Mouse (Mus musculus) granulocyte monocyte progenitor cell, adult 5-6 weeks (primary cell): ENCODE results near the gene Mamld1. TPM values are rescaled to one million over a fixed set of nuclear protein-coding genes. Genes with fewer than 3 reads are reported as not detected.

Experiments
- ATAC-seq: replicated peaks from 2 replicates; pipeline ENCODE4 v1.8.0; 2016; ENCODE audit warnings: mild to moderate bottlenecking, moderate TSS enrichment, inconsistent platforms; ENCODE audit not compliant: poor library complexity, severe bottlenecking
- total RNA-seq, 2 experiments: library from RNA; stranded (forward) in 1 of 2; stranded (reverse) in 1 of 2; fragments of 200-712, 200-1000 nt in 1 of 2; fragments of >200 nt in 1 of 2; fragmentation: Nextera tagmentation in 1 of 2; gene quantifications; 2 replicates each; pipeline ENCODE4 v1.2.3; 2014 to 2017

Mamld1 gene
- total RNA-seq, 2 experiments from 2014 or later = 0.04 TPM; not detected in 1

- no peak for ATAC-seq
Measured at GRCm38 (mm10) chrX:71125013-71125412, 75.0 kb downstream of the Mamld1 start.

GRCm38 (mm10) chrX:71131464-71131863 lies 81.4 kb downstream of the Mamld1 start:
- ATAC-seq = peak; percentile 65; the same call in 1 of the 2 replicates

DNA sequence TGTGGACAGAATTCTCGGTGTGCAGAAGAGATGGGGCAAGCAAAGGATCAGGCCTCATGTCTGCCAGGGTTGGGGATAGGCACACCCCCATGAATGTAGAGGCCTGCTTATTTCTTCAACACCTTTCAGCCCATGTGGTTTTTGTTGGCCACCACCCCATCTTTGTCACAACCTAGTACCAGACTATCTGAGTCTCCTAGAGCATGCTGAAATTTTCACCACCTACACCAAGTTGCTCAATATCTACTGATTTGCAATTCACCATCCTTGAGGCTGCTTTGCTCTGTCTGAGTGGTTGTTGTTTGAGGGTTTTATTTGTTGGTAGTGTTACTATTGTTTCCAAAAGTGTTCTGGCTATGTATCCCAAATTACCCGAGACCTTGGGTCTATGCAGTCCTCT lies 91.3 kb downstream of the Mamld1 start:
- ATAC-seq = no peak

DNA sequence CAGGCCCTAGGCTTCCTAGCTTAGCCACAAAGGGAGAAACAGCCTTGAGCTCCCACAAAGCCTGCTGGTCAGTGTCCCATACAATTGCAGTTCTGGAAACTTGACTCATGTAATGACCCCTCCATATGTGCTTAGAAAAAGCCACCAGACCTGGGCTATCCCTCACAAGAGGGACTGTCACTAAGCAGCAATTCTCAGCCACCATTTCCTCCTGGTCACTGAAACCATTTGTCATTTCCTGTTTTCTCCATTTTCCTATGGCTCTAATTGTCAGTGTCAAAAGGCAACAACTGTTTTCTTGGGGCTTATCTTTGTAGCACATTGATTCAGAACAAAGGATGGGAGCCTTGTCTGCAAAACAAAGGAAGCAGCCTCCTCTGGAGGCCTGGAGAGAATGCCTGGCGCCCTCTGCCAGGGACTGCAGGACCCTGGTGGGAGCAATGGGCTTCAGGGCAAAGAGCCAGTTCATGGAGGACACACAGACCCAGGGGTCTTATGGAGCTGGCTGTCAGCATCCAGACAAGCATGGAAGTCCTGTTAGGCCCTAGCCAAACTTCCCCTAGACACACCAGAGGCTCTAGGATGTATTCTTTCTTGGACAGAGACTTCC lies 99.5 kb downstream of the Mamld1 start:
- ATAC-seq = 0 out of 2 replicates have a peak, but pooled peaks have one; percentile 33

DNA sequence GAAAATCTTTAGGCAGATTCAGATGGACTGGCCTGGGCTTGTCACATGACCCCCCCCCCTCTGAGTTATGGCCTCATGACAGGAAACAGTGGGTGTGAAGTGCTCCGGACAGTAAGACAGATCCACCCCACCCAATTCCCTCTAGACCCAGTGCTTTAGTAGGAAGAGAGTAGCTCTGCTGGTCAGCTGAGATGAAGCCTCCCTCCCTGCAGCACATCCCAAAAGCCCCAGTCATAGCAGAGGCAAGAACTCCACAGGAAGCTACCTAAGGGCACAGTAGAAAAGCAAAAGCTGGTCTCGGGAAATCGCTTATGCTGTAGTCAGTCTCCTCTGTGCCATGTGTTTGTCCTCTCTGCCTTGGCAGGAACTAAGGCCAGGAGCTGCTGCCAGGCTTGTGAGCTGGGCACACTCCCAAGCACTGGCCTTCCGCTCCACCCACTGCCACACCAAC lies 100.5 kb downstream of the Mamld1 start:
- no peak; the same call in 1 of the 2 replicates for ATAC-seq

GRCm38 (mm10) chrX:71181526-71181925 lies 131.5 kb downstream of the Mamld1 start:
- no peak for ATAC-seq

DNA sequence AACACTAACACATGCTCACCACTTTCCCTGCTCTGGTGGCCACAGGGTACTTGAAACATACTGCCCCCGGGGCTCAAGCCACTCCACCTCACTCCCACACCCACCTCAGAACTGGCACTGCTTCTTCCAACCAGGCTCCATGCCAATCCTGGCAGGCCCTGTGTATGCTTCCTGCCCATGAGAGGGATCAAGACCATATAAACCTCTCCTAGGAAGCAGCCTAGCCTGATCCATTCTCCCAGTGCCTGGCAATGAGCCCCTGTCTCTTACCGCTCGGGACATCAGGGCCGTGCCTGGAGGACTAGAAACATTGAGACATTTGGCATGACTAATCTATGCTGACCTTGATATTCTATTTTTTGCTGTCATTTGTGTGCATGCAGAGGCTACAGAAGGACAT lies 133.6 kb downstream of the Mamld1 start:
- ATAC-seq = no peak

- ATAC-seq = no peak
Measured at GRCm38 (mm10) chrX:71186396-71186795, 136.3 kb downstream of the Mamld1 start.

GRCm38 (mm10) chrX:71204776-71205175 lies 154.7 kb downstream of the Mamld1 start:
- peak; percentile 66 for ATAC-seq

Other genes with a start within 250 kb of the Mamld1 start
- 26.0 and 28.3 TPM in 2 replicates for gene Mtm1, start 160.5 kb downstream of the Mamld1 start, total RNA-seq (2014; fragmentation: Nextera tagmentation)
- 28.8 and 43.0 TPM in 2 replicates for gene Mtm1, start 160.5 kb downstream of the Mamld1 start, total RNA-seq (2017)